Mouse (Mus musculus) telencephalon, adult 2 months (tissue): Measurements from ENCODE around the gene Card11.

ENCODE experiments used
- DNase-seq: peaks from one replicate; pipeline ENCODE4 v3.0.0-alpha.2; 2011; ENCODE audit warnings: low read depth, low spot score

Card11 gene

GRCm38 (mm10) chr5:140852435-140852996 lies 147.9 kb downstream of the Card11 start:
- DNase-seq: no peak

GRCm38 (mm10) chr5:140847300-140847729 lies 153.1 kb downstream of the Card11 start:
- no peak for DNase-seq

- no peak for DNase-seq
These were observed 158.4 kb downstream of the Card11 start for GRCm38 (mm10) chr5:140841942-140842341.

- DNase-seq: no peak
These were observed 169.3 kb downstream of the Card11 start for GRCm38 (mm10) chr5:140831064-140831431.

- peak; percentile 100 for DNase-seq
These were observed 169.9 kb downstream of the Card11 start, which contains the start of gene Gna12 for GRCm38 (mm10) chr5:140830314-140831063. Gna12 (minus strand) TSS chr5:140830431.

GRCm38 (mm10) chr5:140829911-140830294 lies 170.5 kb downstream of the Card11 start:
- DNase-seq: no peak

- DNase-seq: no peak
These were observed 171.1 kb downstream of the Card11 start for GRCm38 (mm10) chr5:140829081-140829910.

GRCm38 (mm10) chr5:140828363-140828762 lies 172.0 kb downstream of the Card11 start:
- DNase-seq: no peak

- no peak for DNase-seq
These were observed 172.5 kb downstream of the Card11 start for GRCm38 (mm10) chr5:140827896-140828295.

- DNase-seq: no peak
These were observed 173.0 kb downstream of the Card11 start for GRCm38 (mm10) chr5:140827413-140827812.

- no peak for DNase-seq
These were observed 173.6 kb downstream of the Card11 start for GRCm38 (mm10) chr5:140826796-140827195.

- DNase-seq: no peak
These were observed 174.3 kb downstream of the Card11 start for GRCm38 (mm10) chr5:140826118-140826517.

- DNase-seq: peak; percentile 51
These were observed 176.3 kb downstream of the Card11 start for GRCm38 (mm10) chr5:140824126-140824525.

GRCm38 (mm10) chr5:140823386-140823785 lies 177.0 kb downstream of the Card11 start:
- DNase-seq: no peak
